Mouse (Mus musculus): ENCODE results near the gene Slit2.

DNA sequence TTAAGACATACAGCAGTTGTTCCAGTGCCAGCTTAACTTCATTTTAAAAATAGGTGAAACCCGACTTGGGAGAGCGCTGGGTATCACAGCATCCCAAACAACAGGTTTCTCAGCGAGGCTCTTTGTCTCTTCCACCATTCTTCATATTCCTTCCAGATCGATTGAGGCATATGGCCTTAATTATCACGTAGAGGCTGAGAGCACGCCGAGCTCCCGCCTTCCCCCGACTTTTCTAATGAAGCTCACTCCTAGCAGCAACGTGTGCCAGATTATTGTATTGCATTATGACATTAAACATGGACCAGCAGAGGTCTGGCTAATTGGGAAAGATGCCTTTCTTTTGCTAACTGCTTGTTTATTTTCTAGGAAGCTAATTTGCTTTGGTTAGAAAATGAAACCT lies 75.7 kb downstream of the Slit2 start:
- TF ChIP-seq CTCF (IDR thresholded peaks at IDR 0.05; ENCODE audit: insufficient read depth, low read length) (no peak), POLR2A (IDR thresholded peaks at IDR 0.05; ENCODE audit: borderline replicate concordance, extremely low read depth, low read depth, low read length) (no peak)
